Mouse (Mus musculus): ENCODE results near the gene Prph.
"Not testable (repeated sequence)": the region's sequence is repeated elsewhere in the genome, so short reads cannot be mapped to it uniquely, and the experiment has no call there.

The Prph gene

DNA sequence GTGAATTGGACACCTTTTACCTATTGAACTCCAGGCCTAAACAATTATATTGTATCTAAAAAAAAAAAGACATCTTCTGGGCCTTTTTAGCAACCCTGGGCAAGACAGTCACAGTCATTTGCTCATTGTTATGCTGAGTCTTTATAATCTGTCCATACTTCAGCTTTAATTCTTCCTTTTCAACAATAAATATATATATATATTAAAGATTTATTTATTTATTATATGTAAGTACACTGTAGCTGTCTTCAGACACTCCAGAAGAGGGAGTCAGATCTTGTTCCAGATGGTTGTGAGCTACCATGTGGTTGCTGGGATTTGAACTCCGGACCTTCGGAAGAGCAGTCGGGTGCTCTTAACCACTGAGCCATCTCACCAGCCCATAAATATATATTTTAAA, 21.0 kb downstream of the Prph start:
- DNase-seq (ENCODE audit: low spot score in 2 of 2) = not testable (repeated sequence)

DNA sequence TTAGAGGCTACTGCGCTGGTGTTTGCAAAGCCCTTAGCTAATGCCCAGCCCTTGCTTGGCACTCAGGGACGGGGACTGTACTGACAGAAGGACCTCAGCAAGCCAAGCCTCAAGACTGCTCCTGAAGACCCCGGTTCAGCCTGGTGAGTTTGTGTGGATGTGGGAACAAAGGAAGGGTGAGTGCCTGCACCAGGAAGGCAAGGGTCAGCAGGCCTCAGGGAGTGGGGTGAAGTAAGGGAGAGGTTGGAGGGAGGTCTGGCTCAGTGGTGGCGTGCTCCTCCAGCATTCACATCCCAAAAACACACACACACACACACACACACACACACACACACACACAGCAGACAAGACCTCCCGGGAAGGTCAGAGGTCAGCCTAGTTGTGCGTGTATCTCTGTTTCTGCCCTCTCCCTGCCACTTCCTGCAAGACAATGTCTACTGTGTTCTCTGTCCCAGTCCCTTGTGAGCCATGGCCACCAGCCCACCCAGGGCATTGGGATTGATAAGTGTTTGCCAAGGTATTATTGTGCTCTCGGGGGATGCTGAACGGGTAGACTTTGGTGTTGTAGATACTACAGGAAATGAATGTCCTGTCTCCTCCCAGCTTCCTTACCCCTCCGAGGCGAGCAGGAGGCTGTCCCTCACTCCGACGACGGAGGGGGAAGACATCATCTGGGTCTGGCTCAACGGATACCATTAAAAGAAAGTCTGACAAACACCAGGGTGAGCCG, 23.4 kb downstream of the Prph start:
- no peak for DNase-seq (ENCODE audit: low spot score in 2 of 2)

DNA sequence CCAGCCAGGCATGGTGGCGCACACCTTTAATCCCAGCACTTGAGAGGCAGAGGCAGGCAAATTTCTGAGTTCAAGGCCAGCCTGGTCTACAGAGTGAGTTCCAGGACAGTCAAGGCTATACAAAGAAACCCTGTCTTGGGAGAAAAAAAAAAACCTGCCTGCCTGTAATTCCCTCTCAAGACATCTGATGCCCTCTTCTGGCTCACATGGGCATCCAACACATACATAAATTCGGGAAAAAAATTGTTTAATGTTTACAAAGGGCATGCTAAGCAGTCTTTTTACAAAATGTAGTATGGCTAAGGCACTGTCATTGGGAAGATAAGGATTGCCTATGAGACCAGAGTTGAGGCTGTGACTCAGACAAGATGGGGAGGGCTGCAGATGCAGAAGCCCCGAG, 24.8 kb downstream of the Prph start:
- no peak for DNase-seq (ENCODE audit: low spot score in 2 of 2)

DNA sequence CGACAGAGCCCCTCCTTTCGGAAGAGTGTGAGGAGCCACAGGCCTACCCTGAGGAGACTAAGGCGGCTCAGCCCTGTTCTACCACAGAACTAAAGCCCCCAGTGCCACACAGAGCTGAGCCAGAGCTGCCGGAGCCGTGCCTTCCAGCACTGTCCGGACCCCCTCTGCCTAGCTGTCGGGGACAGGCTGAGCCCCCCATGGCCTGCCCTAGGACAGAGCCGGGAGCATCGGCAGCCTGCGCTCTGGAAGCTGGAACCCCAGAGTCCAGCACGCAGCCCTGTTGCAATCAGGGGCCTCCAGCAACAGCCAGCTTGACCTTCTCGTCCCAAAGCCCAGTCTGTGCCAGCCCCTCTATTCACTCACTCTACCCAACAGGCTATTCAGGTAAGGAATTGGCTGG, 27.3 kb downstream of the Prph start:
- no peak for DNase-seq (ENCODE audit: low spot score in 2 of 2)

DNA sequence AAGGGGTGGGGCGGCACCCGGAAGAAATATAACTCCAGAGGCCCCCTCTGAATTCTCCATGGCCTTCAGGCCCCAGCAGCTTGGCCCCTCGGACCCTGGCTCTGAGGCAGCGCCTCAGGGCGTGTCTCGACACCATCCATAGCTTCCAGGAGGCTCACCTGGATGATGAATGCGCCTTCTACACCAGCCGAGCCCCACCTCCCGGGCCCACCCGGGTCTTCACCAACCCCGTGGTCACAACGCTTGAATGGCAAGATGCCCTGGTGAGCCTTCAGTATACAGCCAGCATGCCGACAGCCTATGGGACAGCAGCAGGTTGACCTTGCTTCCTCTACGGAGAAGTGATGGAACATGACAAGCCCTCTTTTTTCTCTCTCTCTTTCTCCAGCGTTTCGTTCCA, 27.9 kb downstream of the Prph start:
- DNase-seq (ENCODE audit: low spot score in 2 of 2) = no peak

DNA sequence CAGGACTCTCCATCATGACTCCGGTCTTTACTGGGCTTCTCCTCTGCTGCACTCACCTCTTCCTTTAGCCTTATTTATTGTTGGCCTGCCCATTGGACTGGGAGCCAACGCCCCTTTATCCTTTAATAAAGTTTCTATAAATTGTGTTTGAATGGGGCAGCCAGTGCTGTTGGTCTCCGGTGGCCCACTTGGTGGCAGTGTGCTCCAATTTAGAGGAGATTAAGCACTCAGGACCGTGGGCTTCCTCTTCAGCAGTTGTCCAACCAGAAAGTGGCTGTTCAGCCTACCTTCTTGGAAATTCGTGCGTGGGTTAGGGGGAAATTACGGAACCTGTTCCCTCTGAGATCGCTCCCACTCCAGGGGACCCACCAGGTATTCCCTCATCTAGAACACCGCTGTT, 28.3 kb downstream of the Prph start:
- no peak for DNase-seq (ENCODE audit: low spot score in 2 of 2)

DNA sequence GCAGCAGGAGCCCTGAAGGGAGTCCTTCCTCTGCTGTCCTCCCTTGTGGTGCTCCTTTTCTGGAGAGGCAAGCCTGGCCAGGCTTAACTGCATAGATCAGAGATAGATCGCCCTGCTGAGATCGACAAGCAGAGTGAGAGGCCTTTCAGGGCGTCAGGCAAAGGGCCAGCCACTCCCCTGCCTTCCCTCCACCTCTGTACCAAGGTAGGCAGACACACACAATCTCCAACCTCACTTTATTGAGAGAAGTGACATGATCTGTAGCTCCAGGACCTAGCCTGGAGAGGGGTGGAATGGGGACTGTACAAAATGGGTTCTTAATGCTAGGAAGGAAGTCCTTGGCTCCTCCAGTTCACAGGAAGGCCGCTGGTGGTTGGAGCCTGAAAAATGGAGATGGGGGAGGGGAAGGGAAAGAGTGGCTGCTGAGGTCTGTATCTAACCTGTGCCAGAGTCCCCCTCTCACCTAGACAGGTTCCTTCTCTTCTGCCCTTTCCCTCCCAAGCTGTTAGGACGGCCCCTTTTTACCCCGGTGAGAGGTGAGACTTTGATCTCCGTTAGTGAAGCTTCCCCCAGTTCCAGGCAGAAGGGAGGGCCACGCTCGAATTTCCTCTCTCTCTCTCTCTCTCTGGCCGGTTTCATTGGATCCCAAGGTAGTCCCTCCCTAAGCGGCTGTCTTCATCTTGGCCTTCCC, 29.0 kb downstream of the Prph start:
- no peak for DNase-seq (ENCODE audit: low spot score in 2 of 2)

DNA sequence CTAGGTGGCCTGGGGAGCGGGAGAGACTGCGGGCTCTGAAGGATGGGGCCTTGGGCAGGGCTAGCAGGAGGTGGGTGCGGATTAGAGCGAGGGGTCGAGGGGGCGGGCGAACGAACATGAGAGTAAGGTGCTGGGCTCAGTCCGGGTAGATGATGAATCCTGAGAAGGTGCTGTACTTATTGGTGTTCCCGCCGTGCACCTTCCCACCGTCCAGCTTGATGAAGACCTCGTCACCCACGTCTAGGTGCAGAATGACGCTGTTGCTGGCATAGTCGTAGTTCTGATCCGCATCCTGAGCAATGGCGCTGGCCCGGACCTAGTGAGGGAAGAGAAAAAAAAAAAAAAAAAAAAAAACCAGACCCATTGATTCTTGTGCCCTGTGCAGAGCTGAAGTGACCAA, 29.6 kb downstream of the Prph start:
- DNase-seq (ENCODE audit: low spot score in 2 of 2) = no peak

DNA sequence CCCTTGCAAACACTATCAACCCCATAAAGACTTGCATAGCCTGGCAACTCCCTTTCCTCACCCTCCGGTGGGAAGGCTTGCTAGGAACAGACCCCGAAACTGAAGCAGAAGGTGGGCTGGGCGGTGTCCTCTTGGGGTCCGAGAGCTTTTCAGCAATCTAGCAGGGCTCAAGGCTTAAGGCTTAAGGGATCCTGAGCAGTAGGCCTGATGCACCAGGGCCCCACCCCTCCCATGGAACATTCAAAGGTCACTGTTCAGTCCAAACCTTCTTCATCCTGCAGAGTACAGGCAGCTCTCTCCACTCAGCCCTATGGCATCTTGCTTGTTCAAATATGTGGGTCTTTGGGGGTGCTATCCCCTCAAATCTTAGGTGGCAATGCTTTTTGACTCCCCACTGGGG, 31.0 kb downstream of the Prph start:
- no peak for DNase-seq (ENCODE audit: low spot score in 2 of 2)

DNA sequence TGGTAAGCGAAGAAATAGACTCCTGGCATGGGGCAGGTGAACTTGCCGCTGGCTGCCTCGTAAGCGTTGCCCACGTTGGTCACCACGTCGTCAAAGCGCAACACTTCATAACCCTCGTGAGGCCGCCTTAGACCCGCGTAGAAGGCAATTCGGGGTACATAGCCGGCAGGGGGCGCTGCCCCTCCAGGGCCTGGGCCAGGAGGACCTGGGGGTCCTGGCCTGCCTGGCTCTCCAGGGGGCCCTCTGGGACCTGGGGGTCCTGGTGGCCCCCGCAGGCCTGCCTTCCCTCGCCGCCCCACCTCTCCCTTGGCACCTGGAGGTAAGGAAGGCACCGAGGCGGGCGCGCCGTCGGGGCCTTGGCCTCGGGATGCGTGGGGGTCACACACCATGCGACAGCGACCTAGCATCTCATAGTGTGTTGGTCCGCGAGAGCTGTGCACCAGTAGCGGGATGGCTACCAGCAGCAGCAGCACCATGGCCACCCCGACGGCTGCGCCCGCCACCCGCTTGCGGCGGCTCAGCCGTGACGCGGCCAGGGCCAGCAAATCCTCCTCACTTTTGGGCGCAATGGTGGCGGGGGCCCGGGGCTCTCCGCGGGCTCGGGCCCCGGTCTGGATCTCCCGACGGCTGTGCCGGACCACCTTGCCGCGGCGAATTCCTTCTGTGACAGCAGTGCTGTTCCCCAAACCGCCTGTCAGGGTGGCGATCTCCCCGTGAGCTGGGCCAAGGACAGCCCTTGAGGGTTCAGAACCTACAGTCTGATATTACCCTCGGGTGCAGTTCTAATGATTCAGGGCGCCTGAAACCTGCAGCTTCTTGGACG, 32.5 kb downstream of the Prph start, which contains the start of gene C1ql4:
Gene C1ql4, minus strand, starts transcription at position 565 of the 823 bp plus-strand sequence.
- no peak for DNase-seq (ENCODE audit: low spot score in 2 of 2)

DNA sequence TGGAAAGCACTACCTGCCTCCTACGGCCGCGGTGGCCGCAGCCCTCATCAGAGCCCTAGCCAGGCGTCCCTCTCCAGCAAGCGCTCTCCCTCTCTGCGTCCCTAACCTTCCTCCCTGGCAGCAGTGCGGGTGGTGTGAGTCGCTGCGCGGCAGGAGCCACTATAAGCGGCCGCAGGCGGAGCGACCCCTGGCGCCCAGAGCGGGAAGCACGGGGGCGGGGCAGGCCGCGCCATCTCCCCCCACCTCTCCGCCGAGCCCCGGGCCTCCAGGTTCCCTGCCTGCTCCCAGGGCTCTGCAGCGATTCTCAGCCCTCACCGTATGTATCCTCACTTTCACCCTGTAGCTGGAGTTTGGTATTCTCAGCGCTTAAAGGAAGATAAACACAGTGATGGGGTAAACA, 33.3 kb downstream of the Prph start:
- DNase-seq (ENCODE audit: low spot score in 2 of 2) = peak; percentile 81 to 86

DNA sequence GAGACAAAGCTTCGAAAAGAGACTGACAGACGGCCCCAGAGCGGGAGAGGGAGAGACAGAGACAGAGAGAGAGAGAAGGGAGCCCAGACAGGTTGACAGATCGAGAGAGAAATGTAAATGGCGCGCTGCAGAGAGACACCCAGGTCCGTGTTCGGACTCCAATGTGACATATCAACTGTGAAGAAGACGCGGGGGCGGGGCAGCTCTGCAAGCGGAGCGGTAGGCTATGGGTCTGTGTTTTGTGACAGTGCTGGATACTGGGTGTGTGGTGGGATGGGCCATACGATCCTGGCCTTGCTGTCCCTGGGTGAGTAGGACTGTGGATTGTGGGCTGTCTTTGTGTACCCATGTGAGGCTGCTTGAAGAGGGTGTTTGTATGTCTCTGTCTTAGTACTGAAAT, 34.1 kb downstream of the Prph start:
- DNase-seq (ENCODE audit: low spot score in 2 of 2) = no peak

DNA sequence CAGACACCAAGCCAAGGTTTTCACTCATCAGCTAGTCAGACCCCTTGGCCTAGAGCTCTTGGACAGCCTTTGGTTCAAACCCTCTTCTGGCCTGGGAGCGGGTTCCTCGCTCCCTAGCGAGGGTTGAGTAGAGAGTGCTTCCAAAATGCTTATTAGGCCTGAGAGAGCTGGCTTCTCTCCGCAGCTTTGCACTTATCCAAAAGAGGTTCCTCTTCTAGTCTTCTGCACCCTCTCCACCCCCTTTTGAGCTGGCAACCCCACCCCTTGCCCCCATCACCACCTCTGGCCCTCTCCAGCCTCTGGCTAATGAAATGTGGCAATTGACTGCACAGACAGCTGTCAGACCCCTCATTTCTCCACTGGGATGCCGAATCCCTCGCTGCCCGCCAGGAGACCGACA, 37.9 kb downstream of the Prph start, which contains the start of gene Dnajc22:
Gene Dnajc22, plus strand, starts transcription at position 301 of the 400 bp plus-strand sequence.
- DNase-seq (ENCODE audit: low spot score in 2 of 2) = no peak

DNA sequence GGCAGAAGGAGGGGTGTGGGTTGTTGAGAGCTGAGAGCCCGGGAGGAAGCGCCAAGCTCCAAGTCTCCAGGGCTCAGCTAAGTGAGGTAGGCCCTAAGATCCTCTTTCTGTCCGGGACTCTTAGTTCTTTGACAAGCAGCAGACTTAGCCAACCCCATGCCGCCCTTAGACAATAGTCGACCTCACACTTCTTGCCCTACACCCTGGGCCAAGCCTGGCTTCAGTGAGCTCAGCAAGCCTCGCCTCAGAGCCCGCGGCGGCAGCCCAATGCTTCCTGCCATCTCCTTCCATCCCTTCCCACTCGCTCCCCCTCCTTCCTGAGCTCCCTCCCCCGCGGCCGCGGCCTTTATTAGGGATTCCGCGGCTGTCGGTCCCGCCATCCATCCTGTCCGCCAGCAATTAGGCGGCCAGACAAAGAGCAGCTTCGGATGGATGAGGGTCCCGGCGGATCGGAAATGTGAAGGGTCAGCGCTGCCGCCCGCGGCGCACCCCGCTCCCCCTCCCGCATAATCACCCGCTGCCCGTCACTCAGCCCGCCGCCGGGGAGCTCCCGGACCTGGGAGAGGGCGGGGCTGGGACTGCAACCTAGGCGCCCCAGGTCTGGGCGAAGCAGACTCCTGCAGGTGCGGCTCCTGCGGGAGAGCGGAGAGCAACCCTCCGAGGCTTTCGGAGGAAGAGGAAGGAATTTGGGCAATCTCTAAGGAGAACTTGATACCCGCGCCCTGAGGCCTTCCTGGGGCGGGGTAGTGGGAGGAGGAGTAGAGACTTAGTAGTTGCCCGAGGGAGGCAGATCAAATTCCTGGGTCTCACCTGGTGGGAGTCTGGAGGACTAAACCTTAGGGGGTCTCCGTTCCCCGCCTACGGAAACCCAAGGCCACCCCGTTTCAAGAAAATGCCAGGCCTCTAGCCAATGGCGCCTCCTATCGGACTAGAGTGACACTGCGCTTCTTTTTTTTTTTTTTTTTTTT, 38.6 kb downstream of the Prph start:
- no peak for DNase-seq (ENCODE audit: low spot score in 2 of 2)

DNA sequence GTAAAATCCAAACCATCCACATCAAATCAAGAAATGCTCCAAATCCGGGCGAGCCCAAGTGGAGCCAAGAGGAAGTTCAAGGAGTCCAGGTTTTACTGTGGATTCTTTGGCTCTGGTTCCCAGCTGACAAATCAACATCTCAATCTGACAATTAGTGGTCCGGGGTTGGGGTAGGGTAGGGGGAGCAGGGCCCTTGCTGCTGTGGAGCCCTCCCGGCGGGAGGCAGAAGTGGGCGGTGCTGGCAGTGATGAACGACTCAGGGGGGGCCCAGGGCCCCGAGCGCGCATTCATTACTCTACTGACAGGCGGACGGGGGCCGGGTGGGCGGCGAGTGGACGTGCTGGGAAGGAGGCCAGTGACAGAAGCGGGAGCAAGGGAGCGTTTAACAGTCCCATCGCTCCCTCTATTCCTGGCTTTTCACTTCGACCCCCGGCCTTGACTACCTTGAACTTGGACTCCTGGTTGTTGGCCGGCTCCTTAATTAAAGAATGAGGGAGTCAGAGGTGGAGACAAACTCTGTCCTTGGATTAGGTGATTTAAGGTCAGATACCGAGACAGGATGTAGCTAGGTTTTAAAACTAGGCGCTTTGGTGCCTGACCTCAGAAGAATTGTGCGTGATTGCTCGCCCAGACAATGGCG, 39.8 kb downstream of the Prph start:
- no peak for DNase-seq (ENCODE audit: low spot score in 2 of 2)

DNA sequence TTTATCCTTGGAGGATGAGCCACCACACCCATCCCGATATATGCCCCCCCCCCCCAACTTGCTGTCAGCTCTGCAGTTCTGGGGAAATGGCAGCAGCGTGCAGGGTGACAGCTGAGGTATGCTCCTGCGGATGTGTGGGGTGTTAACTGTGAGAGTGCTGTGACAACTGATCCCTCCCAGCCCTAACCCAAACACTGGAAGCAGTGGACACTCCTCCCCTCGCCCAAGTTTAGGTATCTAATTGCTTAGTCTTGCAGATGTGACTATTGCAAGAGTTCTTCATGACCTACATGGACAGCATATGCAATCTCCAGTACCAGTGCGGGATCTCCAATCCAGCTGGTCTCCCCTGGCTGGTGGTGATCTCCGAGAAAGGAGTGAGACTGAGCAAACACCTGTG, 40.4 kb downstream of the Prph start:
- DNase-seq (ENCODE audit: low spot score in 2 of 2) = no peak

DNA sequence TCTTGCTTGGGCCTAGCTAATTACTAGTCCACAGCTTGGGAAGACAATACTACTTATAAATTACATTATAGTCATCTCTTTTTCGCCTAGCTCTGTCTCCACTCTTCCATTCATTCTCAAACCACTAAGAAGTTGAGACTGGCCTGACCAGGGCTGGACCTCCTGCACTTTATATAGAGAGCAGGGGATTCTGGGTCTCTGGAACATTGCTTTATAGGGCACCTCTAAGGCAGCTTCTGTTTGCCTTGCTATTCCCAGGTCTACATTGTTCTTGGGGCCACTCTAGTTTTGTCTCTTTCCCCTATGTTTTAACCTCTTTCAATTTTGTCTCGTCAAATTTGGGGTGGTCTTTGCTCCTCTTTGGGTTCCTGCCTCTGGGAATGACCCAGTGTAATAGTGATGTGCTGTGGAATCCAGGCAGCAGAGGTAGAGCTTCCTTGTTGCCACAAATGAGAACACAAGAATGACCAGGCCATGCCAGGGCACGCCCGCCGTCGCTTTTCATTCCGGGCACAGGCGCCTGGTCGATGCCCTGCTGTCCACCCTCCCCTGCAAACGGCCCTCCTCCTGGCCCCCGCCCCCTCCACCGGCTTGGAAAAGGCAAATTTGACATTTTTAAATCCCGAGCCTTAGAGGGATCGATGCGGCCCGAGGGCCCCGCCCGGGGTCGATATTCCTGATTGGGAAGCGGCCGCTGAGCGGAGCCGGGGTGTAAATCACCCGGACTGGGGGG, 41.3 kb downstream of the Prph start:
- DNase-seq (ENCODE audit: low spot score in 2 of 2) = no peak

DNA sequence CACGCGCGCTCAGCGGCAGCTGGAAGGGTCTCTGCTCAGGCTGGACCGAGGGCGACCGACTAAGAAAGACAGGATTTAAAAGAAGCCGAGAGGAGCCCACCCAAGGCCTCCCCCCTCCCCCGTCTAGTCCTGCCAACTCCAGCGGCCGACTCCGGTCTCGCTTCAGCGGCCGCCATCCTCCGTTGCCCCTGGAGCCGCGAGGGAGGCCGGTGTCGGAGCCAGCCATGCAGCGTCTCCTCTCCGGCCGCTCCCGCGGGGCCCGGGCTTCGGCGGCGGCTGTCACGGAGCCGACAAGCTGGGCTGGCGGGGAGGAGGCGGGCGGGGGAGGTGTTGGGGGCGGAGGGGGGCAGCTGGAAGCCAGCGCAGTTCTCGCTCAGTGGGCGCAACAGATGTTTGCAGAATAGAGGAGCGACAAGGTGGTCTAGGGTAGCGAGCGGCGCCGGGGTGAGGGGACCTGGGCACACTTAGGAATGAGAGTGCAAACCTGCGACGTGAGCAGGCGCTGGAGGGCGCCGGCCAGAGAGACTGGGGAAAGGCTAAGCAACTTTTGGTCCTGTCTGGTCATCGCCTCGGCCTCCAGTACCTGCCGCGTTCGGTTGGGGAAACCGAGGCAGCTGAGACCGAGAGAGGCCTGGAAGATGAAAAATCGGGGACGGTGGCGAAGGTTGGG, 42.0 kb downstream of the Prph start:
- no peak for DNase-seq (ENCODE audit: low spot score in 2 of 2)

DNA sequence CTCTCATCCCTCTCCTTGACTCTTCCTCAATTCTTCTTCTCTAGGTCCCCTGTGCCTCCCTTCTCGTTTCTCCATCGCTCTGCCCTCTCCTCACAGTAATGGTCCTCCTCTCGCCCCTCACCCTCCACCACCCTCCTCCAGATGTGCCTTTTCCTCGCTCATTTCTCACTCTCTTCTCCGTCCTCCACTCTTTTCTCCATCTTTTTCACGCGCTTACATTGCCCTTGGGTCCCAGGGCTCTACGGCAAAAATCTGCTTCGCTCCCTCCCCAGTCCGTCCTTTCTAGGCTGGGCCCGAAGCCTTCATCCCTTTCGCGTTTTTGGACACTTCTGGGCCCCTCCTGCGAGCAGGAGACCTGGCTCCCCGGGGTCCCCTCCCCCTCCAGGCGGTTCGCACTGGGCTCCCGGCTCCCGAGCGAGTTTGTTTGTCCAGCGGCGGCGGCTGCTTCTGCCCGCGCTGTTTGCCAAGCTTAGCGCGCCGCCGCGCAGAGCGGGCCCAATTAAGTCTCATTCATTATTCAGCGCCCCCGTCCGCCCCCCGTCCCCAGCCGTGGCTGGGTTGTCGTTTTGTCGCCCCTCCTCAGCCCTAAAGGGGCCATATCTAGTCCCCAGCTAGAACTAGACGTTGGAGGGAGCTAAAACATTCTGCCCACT, 43.0 kb downstream of the Prph start:
- DNase-seq (ENCODE audit: low spot score in 2 of 2) = no peak

Data from cerebellum, postnatal 4 days (tissue).